Mouse (Mus musculus) MN1 (cell line): Measurements from ENCODE around the gene Nfat5.
A peak's percentile ranks its signal among the peaks of the same experiment; 100 is the strongest.

Experiments
- DNase-seq: peaks from one replicate; pipeline ENCODE4 v3.0.0-alpha.2; 2016; ENCODE audit warnings: low spot score

The Nfat5 gene

DNA sequence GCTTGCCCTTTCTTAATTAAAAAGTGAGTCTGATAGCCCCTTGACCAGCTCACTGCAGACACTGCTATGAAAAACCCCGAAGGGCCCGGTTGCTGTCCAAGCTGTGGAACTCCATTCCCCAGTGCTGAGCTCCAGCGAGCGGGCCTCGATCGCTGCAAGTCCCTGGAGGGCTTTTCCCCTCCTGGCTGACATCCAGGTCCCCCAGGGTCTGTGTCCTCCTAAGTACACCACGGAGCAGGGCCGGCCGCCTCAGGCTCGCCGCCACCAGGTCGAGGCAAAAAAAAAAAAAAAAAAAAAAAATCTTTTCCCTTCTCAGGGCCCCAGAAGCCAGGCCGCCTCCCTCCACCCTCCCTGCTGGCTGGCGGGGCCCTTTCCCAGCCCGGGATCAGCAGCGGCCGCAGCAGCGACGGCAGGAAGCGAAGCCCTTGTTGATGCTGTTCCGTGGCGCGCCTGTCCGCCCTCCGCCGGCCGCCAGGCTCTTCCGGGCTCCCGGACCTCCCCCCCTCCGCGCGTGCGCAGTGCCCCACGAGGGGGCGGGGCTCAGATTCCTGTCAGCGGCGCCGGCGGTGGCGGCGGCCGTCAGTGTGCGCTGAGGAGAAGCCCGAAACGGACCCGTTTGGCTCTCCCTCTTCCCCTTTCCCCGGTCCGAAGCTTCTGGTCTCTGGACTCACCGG, at the start of gene Nfat5:
TSS of gene Nfat5 (plus strand) at position 543 of the 674 bp plus-strand sequence.
- DNase-seq, result peak; percentile 97

DNA sequence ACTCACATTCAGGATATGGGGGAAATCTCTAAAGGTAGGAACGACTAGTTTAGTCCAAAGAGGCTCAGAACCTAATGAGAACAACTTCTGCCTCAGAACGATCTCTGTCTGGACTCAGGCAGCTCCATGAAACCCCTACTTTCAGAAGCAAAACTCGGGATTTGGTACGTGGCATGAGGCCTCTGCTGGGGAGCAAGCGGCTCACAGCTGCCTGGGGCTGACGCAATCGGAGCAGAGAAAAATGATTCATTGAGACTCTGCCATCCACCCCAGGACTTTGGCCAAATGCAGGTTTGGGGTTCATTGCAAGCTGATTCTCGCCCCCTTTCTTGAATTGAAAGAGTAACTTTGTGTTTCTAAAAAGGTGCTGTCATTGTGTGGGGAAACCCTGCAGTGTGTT, 49.1 kb upstream of the Nfat5 start:
- no peak for DNase-seq

DNA sequence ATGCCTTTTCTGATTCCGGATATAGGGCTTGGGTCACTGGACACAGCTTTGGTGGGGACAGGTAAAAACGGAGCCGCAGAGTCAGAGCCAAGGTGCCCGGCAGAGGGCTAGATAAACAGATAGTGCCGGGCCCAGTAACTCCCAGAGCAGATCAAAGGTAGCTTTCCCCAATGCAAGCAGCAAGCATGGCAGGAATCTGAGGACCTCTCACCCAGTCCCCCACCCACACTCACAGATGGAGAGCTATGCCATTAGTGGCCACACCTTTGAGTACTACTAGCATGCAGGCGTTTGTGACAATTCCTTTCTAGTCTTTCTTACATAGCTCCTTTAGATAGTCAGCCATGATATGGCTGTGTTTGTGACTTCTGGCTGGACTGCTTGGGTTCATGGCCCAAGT, 44.8 kb upstream of the Nfat5 start:
- DNase-seq, result no peak

DNA sequence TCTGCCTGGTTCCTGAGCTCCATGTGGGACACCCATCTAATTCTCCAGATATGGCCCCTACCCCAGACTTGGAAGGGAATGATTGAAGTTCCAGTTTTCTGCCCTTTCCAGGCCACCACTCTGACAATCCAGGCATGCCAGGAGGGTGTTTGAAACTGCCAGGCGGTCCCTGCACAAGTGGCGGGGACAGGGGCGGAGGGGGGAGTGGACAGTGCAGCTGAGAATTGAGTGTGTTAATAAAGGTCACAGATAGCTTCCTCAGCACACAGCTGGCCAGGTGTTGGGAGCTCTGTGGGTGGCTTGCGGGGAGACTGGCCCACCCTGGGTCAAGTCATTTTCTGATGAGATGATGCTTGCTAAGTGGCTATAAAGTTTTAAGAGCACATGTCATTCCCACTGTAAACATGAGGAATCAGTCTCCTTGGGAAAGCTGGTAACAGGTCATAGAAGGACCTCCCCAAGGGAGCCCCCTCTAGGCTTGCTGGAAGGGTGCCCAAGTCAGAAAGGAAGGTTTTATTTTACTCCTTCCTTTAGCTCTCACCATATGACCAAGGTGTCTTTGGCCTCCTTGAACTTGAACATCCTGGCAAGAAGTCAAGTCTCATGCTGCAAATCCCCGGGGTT, 41.7 kb upstream of the Nfat5 start:
- DNase-seq, result no peak

DNA sequence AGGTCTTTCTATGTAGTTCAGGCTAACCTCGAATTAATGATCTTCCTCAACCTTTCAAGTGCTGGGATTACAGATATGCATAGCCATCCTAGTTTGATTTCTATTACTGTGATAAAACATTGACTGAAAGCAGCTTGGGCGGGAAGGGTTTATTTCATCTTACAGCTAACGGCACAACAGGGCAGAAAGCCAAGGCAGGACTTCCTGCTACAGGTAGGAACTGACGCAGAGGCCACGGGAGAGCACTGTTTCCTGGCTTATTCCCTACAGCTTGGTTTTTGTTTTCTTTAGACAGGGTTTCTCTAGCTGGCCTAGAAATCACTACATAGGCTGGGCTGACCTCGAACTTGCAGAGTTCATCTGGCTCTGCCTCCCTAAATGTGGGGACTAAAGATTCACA, 40.1 kb upstream of the Nfat5 start:
- no peak for DNase-seq

DNA sequence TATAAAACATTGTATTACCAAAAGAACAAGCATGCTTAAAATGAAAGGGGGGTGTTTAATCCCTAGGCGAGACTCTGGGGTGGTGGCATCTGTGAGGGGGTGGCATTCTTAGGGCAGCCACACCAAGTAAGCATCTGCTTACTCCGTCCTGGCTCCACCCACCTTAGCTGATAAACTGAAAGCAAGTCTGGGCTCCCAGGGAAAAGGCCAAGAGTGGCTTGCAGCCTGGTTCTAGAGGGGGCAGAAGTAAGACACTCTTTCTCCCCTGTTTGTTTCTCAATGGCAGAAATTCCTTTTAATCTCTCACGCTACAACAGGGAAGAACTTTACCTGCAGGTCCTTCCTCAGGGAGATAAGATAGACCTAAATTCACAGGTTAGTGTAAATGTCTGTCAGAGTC, 38.9 kb upstream of the Nfat5 start:
- peak; percentile 65 for DNase-seq

DNA sequence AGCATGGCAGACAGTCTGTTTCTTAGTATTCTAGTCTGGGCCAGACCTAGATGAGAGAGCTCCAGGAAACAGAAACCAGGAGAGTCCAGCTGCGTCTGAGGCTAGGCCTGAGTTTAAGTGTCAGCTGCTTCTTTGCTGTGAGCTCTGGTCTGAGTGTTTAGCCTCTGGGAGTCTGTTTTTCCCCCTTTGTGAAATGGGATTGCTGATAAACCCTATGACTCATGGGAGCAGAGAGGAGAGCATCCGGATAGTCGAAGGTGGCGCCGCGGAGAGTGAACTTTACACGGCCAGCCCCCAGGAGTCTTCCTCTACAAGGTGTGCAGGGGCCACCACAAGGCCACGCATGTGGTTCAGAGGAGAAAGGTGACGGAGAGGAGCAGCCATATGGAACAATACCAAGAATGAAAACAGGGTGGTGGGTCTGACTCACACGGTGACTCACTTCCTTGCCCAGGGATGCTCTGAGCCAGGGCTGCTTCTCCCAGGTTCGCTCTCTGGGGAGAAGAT, 38.3 kb upstream of the Nfat5 start:
- peak; percentile 87 for DNase-seq

DNA sequence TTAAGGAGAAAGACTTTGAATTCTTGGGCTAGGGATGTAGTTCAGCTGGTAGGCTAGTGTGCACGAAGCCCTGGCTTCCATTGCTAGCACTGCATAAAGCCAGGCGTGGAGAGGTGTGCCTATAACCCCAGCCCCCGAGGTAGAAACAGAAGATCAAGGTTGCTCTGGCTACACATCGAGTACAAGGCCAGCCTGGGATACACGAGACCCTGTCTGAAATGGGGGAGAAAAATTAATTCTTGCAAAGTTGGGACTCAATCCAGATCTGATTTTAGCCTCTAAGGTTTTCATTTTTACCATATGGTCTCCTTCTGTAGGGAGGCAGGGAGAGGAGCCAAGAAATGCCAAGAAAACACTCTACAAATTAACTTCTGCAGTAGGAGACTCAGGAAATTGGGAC, 36.0 kb upstream of the Nfat5 start:
- DNase-seq, result no peak

DNA sequence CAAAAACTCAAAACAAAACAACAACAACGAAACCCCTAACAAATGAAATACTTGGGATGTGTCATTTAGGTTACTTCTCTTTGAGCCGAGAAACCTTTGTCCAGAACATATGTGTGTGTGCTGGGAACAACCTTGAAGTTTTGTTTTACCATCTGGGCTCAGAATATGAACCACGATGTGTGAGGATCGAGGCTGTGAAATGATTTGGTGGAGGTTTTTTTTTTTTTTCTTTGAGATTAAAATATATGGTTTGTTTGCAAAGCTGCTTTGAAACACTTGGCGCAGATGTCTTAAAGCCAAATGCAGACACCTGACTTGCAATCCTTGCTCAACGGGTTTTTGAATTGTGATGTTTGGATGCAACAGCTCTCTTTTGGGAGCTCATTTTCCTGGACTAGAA, 33.1 kb upstream of the Nfat5 start:
- no peak for DNase-seq

DNA sequence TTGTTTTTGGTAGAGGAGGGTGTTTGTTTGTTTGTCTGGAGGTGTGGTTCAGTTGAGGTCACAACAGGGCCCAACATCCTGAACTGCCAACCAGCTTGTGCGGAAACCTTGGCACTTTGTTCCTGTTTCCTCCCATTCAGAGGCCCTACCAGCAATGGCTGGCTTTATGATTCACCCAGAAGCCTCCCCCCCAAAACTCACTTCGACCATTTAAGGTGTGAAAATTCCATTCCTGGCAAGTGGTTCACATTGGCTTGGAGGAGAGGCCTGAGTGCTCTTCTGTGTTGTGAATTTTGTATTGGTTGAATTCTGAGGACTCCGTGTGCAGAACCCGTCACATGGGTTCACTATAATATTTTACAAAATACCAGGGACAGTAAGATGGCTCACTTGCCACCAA, 32.1 kb upstream of the Nfat5 start:
- no peak for DNase-seq

DNA sequence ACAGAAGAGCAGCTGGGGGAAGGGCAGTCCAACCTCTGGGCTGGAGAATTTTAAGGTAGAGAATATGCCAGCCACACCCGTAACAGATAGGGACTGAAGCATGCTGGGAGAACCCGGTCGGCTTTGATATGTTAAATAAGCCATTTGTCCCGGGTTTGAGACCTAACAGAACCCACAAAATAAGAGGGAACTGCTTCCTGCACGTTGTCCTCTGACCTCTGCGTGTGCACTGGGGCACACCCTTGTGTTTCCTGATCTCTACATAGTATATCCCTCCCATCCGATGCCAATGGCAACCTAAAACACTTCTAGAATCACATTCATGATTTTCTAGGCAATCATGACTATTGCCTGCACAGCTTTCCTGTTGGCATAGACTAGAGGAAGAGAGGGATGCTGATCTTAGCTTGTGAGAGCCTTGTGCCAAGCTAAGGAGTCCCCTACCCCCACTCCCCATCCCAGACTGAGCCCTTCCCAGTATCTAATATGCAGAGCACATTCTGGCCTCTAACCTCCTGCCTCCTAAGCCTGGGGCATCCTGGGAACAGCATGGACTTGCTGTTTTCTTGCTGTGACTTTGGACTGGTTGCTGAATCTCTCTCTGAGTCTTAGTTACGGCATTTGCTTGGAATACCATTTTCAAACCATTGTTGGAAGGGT, 31.1 kb upstream of the Nfat5 start:
- no peak for DNase-seq

DNA sequence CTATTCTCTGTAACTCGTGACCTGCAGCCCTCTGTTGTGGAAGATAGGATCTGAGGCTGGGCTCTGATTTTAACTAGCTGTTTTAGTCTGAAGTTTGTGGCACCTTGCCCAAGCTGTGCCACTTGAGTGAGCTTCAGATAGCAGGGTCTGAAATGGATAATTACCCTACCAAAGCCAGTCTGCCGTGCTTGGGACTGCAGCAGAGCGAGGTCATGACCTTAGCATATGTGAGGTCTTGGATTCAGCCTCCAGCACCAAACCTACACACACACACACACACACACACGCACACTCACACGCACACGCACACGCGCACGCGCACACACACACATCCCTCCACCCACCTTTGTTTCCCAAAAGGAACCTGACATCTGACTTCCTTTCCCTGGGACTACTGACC, 27.5 kb upstream of the Nfat5 start:
- DNase-seq, result peak; percentile 62

DNA sequence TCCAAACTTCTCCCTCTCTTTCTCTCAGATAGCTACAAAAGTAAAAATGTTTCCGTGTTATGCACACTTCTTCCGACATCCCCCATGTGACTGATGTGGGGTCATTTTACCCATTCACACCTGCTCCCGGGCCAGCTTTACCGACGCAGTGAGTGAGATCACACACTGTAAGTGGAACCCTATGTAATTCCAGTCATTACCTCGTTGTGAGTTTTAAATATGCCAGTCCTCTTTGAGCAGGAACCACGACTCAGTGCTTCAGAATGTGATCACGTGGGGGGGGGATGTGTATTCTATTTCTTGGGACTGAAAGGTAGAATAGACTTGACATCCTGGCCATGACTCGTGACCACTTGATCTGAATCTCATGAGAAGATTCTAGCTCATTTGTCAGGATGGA, 24.8 kb upstream of the Nfat5 start:
- no peak for DNase-seq

DNA sequence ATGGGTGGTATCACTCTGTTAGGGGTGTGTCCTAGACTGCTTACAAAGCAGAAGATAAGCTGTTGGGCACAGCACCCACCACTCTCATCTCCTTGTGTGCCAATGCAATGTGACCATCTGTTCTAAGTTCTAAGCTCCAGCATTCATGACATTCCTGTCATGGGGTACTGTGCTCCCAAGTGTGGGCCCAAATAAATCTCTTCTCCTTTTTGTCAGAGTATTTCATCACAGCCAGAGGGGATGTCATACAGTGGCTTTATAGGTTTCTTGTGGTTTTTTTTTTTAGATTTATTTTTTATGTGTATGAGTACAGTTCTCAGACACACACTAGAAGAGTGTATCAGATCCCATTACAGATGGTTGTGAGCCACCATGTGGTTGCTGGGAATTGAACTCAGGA, 24.1 kb upstream of the Nfat5 start:
- no peak for DNase-seq

DNA sequence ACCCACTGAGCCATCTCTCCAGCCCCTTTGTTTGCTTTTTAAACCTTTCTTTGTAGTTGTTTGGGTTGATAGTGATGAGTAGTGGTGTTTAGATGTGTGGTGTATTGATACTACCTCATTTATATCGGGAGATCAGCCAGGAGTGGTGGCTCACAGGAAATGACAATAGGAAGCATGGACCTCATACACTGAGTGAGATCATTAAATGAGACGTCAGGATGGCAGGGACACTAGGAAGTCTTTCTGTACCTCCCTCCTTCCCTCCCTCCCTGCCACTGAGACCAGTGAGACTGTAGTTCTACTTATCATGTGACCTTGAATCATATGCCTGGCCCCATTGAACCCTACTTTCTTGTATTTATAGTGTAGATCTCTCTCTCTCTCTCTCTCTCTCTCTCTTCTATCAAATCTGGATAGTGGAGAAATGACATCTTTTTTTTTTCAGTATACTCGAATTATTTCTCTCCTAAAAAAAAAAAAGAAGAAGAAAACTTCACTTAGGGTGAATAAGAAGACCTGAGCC, 23.6 kb upstream of the Nfat5 start:
- DNase-seq, result no peak

DNA sequence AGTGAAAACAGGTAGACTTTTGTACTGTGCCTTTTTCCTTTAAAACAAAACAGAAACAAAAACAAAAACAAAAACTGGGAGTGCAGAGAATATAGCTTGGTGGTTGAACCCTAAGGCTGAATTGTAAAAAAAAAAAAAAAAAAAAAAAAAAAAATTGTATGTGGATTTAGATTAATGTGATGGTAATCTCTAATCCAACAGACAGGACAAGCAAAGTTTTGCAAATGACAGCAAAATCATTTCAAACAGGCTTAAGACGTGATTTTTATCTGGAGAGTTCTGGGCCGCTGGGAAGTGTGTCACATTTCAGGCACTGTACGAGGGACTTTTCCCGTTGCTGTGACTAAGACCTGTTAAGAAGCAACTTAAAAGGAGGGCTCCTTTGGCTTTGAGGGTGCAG, 23.0 kb upstream of the Nfat5 start:
- DNase-seq, result no peak

DNA sequence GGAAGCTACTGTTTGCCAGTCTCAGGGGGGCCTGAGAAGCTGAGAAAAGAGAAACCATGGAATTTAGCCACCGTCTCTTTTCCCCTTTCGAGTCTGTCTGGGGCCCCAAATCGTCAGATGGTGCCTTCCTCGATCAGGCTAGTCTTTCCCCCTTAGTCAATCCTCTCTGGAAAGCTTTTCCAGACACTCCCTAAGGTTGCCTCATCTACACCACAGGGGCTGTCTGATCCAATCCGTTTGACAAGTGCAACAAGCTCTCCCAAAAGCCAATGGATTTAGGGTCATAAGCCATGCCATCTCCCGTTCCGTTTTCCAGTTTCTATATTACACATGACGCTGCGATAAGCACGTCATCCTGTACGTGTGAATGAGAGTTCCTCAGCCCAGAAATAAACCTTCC, 22.5 kb upstream of the Nfat5 start:
- DNase-seq, result no peak

DNA sequence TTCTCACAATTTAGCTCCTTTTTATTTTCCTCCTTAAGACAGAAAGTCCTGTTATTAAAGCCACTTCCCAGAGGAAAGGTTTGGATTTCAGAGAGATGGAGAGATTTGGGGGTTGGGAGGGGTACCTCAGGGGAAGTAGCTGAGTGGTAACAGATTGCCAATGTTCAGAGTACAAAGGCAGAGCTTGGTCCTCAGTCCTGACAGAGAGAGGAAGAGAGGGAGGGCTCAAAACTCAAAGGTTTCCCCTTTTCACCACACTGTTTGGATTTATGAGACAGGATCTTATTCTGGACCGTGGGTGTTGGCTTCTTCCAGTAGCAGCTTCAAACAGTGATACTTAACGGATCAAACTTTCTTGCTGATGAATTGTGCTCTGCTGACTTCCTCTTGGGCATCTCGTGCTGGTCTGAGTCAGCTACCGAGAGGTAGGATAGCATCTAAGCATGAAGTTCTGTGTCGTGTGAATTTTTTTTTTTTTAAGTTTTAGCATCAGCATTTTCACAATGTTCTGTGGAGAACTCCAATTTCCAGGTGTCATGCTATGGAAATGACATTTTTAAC, 15.9 kb upstream of the Nfat5 start:
- DNase-seq, result no peak

DNA sequence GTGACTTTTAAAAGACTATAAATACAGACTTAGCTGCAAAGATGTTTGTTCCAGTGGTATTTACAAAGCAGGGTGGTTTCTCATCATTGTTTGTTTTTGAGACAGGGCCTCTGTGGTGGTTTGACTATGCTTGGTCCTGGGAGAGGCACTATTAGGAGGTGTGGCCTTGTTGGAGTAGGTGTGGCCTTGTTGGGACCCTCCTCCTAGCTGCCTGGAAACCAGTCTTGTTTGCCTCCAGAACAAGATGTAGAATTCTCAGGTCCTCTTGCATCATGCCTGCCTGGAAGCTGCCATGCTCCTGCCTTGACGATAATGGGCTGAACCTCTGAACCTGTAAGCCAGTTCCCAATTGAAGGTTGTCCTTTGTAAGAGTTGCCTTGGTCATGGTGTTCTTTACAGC, 14.7 kb upstream of the Nfat5 start:
- DNase-seq, result no peak

DNA sequence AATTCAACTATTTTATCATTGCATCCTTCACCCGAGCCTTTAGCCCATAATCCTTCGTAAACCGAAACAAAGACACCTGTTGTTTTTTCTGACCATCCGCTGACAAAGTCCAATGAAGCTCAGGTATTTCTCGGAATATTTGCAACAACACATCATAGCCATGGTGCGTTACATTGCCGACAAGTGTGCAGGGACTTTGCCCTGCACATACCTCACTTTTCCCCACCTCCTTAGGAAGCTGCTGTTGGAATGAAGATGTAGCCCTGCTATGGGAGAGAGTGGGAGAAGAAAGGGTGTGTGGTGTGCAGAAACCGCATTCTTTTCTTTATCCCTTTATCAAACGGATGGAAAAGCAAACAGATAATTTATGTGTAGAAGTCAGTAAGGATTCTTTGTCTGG, 6.6 kb upstream of the Nfat5 start:
- no peak for DNase-seq

DNA sequence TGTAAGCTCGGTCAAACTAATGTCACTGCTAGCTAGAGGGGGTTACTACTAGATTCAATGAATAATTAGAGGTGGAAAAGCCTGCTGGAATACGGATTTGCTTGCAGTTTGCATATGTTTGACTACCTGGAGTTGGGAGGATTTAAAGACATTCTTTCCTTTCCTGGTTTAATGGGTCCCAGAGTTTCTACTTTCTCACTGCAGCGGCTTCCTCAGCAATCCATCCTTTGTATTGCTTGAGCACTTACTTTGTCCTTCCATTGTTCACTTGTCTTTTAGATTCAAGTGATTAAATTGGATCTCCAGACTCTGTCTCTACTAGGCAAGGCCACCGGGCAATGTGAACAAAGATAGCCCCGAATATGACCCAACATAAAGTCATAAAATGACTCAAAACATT, 5.7 kb upstream of the Nfat5 start:
- DNase-seq, result no peak

DNA sequence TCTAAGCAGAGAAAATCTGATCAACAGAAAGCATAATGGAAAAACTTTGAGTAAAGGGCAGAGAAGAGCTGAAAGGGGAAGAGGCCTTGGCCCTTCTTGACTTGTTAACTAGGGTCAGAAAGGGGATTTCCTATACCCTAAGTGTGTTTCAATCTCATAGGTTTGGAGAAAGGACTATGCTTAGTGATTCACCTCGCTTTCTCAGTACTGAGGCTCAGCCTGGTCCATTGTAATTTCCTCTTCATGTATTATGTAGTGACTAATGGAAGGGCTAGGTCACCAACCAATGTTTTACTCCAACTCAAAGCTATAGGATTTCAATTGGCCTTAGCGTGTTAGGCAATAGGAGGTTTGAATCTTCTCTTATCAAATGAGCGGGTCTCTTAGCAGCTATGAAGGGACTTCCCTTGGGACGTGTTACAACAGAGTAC, 2.1 kb upstream of the Nfat5 start:
- DNase-seq, result no peak
